Mouse (Mus musculus) liver, postnatal 0 days (tissue): ENCODE data around the gene Spatc1l.

Experiments used
- CTCF ChIP-seq: sonication (generic); IDR thresholded peaks from 2 replicates; pipeline ENCODE4 v1.5.1; 2016; ENCODE audit warnings: antibody characterized with exemption, low read depth
- EP300 ChIP-seq: IDR thresholded peaks from 2 replicates; pipeline ENCODE4 v1.6.1; 2016; ENCODE audit warnings: antibody characterized with exemption, low read depth, mild to moderate bottlenecking

GRCm38 (mm10) chr10:76512965-76513583 lies 49.0 kb upstream of the Spatc1l start:
- TF ChIP-seq EP300 (no peak), CTCF (peak; percentile 95)
